Mouse (Mus musculus) adrenal gland, postnatal 0 days (tissue): Measurements from ENCODE around the gene Iqcf1. TPM values are rescaled to one million over a fixed set of nuclear protein-coding genes. Genes with fewer than 3 reads are reported as not detected.

Experiments used
- polyA plus RNA-seq: library from polyadenylated mRNA; unstranded; fragments of >200 nt; fragmentation: Nextera tagmentation; extraction: Ambion mirVana; gene quantifications from 2 replicates; pipeline ENCODE4 v1.2.1, GENCODE M21; 2015

The Iqcf1 gene
- polyA plus RNA-seq, result not detected in 2 replicates

DNA sequence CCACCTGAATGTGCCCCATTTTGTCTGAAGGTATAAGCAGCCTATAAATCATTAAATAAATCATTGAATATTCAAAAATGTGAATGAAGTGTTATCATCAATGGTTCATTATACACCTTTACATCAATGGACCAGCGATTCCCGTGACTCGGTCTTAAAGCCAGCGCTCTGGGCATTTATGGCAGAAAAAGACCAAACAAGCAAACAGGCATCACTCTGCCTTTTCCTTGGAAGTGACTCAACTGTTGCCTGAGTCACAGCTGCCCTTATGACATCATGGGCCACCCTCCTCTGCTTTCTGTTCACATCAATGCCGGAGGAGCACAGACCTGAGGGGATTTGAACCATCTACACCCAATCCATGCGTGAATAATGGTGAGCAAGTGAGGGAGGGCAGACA lies at the start of gene Iqcf1:
TSS of gene Iqcf1 (plus strand) at position 301 of the 400 bp plus-strand sequence.

DNA sequence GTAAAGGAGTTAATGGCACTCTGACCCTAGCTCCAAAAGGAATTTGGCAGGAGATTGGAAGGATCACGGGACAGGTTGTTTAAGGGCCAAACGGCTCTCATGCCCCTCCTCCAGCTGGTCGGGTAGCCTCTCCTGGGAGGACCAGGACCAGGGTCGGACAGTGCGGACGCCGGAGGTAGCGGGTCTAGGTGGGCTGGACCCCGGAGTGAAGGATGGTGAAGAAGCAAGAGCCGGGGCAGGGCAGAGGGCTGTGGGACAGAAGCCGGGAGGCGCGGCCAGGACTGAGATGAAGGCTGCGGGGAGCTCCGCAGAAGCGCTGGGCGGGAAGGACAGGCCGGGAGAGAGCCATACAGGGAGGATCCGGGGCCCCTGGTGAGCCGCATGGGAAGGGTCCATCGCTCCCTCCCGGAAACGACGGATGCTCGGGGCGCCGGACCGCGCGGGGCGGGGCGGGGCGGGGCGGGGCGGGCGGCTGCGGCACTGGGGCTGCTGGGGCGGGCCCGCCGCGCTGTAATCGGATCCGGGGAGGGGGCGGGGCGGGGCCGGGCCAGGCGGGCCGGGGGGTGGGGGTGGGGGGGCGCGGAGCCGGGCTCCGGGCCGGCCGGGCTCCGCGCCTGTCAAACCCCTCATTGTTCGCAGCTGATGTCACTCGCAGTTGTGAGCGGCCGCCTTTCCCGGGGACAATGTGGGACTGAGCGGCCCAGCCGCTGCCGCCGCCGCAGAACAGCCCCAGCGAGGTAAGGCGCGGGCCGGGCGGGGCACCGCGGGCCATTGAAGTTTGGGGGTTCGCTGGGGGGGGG lies 46.3 kb upstream of the Iqcf1 start, which contains the start of gene Pcbp4:
TSS of gene Pcbp4 (plus strand) at position 21 of the 800 bp plus-strand sequence.

DNA sequence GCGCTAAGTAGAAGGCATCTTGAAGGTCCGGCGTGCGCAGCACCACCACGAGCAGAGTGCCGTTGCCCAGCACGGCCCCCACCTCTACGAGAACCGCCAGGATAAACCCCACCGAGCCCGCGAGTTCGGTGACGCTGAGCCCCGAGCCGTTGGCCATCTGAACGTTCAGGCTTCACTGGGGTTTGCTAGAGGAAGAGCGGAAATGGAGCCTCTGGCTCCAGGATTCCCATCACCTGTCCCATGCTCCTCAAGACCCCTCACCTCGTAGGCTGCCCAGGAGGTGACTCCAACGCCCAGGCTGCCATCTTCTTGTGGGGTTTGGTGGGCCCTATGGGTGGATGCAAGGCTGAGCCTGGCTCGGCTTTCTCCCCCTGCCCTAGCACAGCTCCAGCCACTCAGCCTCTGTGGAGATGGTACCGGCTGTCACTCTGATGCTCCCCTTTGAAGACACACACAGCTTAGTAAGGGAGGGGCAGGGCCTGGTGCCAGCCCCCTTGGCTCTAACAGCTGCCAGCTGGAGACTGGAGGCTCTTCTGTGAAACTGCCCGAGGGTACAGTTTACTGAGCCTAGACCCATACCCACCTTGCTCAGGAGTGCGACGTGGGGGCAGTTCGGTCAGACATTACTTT lies 34.1 kb upstream of the Iqcf1 start, which contains the start of gene Gpr62:
TSS of gene Gpr62 (minus strand) at position 368 of the 630 bp plus-strand sequence.

DNA sequence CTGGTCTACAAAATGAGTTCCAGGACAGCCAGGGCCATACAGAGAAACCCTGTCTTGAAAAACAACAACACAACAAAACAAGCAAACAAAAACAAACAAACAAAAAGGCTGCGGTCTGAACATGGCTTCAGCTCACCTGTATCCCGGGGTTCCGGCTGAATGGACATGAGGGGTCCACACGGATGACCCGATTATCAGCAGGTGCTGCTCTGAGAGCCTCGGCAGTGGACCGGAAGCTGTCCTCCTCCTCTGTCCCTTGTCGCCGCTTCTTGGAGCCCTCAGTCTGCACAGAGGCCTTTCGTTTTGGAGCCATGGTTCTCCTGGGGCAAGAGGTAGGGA lies 24.1 kb upstream of the Iqcf1 start, which contains the start of gene Rrp9:
TSS of gene Rrp9 (plus strand) at position 301 of the 339 bp plus-strand sequence.

DNA sequence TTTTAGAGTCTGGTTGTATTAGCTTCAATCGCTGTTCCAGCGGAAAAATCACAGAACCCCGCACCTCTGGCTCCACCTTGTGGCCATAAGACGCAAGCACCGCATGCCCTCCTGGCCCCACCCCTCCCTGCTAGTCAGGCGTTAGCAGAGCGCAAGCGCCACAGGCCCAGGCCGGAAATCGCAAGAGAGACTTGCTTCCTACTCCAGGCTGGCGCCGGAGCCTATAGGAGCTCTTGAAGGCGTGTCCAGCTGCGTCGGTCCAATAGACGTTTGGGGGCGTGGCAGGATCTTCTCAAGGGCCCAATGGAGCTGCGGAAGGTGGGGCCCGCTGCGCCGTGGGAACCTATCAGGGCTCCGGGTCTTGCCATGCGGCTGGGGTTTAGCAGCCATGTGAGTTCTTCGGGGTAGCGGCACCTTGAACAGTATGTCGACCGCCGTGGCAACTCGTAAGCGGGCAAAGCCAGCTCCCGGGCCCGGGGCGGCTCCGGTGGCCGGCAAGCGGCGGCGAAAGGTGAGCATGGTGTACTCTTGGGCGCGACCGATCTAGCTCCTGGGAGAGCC lies 22.8 kb upstream of the Iqcf1 start, which contains the start of gene Parp3:
TSS of gene Parp3 (minus strand) at position 26 of the 561 bp plus-strand sequence.

DNA sequence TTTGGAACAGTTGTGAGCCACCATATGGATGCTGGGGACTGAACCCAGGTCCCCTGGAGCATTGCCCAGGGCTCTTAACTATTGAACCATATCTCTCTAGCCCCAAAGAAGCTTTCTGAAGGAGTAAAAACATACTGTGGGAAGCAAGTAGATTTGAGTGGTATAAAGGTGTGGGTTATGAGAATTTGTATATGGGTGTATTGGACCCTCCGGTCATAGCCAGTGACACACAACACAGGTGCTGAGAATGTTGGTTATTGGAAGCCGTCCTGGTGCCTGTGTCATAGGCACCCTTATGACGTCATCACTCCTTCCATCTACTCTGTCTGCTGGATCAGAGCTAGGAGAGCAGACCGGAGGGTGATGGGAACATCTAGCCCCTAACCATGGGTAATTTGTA lies 14.5 kb downstream of the Iqcf1 start, which contains the start of gene Iqcf5:
TSS of gene Iqcf5 (plus strand) at position 301 of the 400 bp plus-strand sequence.

Other genes with a start within 250 kb of the Iqcf1 start
- 7.5 and 13.4 TPM in 2 replicates for gene Poc1a, start 218.9 kb upstream of the Iqcf1 start, polyA plus RNA-seq
- gene Dusp7, start 131.3 kb upstream of the Iqcf1 start, polyA plus RNA-seq, result 7.9 and 12.0 TPM in 2 replicates
- 778 and 779 TPM in 2 replicates for gene Rpl29, start 70.5 kb upstream of the Iqcf1 start, polyA plus RNA-seq
- gene Acy1, start 61.6 kb upstream of the Iqcf1 start, polyA plus RNA-seq, result 23.8 and 25.2 TPM in 2 replicates
- gene Abhd14b, start 52.5 kb upstream of the Iqcf1 start, polyA plus RNA-seq, result 19.9 and 31.6 TPM in 2 replicates
- gene Abhd14a, start 52.3 kb upstream of the Iqcf1 start, polyA plus RNA-seq, result 38.1 and 42.1 TPM in 2 replicates
- 45.2 and 66.2 TPM in 2 replicates for gene Pcbp4, start 46.7 kb upstream of the Iqcf1 start, polyA plus RNA-seq
- 0.81 and 1.2 TPM in 2 replicates for gene Gpr62, start 34.0 kb upstream of the Iqcf1 start, polyA plus RNA-seq
- gene Rrp9, start 24.0 kb upstream of the Iqcf1 start, polyA plus RNA-seq, result 23.9 and 29.5 TPM in 2 replicates
- gene Parp3, start 23.0 kb upstream of the Iqcf1 start, polyA plus RNA-seq, result 12.7 and 13.4 TPM in 2 replicates
- not detected in 2 replicates for gene Iqcf5, start 14.6 kb downstream of the Iqcf1 start, polyA plus RNA-seq
- not detected in 2 replicates for gene Iqcf3, start 61.7 kb downstream of the Iqcf1 start, polyA plus RNA-seq
- gene Iqcf4, start 71.0 kb downstream of the Iqcf1 start, polyA plus RNA-seq, result not detected in 2 replicates
- gene Iqcf6, start 126.6 kb downstream of the Iqcf1 start, polyA plus RNA-seq, result not detected in 2 replicates
- not detected in 2 replicates for gene Grm2, start 156.1 kb downstream of the Iqcf1 start, polyA plus RNA-seq
- gene Tex264, start 186.0 kb downstream of the Iqcf1 start, polyA plus RNA-seq, result 85.4 and 117 TPM in 2 replicates